Mouse (Mus musculus) liver (tissue): Measurements from ENCODE around the gene Mvb12a.

Experiments used
- DNase-seq: peaks from one replicate; pipeline ENCODE4 v3.0.0-alpha.2; 2020; ENCODE audit warnings: mixed read lengths

Gene Mvb12a

DNA sequence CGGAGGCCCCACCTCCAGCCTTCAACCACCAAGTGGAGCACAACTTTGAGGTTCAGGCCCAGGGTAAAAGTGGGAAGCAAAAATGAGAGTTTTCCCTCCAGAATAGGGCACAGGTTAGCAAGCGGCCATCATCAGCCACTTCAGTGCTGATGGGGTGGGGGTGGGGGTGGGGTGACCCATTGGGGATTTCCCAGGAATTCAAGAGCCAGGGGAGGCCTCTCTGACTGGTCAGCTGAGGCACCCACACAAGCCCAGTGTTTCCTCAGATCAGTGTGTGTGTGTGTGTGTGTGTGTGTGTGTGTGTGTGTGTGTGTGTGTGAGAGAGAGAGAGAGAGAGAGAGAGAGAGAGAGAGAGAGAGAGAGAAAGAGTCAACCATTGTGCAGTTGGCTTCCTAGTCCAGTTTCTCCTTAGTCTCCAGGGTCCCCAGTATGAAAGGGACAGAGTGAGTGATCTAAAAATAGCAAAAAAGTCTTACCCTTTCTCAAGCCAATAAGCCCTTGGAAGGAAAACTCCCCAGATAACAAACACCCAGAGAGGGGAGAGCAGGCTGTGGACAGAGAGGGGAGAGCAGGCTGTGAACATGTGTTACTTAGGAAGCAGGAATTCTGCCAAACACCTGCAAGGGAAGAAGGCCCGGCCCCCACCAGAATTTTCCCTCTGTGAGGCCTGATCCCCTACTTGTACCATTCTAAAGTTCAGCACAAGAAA is 15.4 kb upstream of the Mvb12a start:
- no peak for DNase-seq

DNA sequence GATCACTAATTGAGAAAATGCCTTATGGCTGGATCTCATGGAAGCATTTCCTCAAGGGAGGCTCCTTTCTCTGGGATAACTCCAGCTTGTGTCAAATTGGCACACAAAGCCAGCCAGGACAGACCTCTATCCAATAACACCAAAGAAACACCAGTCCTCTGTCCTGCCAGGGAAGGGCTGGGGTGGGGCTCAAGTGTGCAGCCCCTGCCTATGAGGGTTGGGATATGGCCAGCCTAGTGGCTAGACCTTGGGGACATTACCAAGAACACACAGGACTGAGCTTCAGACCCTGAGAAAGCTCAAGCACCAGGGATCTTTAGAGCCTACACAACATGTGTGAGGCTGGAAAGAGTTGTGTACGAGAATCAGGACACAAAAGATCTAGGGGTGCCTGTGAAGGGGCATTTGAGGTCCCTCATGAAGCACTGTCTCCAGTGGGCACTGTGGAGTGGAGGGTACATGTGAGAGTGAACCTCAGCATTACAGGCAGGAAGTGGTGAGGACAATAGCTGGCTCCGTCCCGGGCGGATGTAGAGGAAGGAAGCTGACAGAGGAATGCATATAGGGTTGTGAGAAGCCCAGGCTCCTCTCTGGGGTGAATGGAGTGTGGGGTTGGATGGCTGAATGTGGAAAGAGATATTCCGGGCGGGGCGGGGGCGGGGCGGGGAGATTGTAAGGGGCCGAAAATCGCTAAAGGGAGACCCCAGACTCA is 14.2 kb upstream of the Mvb12a start:
- DNase-seq = peak; percentile 30

DNA sequence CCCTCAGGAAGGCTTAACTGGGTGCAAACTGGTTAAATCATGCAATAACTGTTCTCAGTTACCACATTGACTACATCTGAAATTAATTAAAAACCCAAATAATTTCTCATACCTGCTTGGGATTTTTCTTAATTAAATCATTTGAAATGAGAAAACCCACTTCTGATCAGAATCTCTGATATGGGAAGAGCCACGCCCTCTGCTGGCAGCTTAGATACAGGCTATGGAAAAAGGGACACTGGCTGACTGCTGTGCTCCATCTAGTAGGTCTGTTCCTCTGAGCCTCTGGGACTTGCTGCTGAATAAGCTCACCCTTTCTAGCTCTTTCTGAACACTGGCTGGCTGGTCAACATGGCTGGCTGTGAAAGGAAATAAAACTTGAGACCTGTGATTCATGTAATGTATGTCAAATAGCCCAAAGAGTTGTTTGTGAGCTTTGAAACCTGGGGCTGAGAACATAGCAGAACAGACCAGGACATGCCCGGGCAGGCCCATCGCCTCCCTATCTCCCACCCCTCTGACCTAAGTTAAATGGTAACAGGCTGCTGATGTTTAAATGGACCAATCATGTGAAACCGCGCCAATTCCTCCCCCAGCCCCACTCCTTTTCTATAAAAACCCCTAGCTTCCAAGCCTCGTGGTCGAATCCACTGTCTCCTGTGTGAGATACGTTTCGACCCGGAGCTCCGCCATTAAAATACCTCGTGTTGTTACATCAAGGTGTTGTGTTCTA is 11.8 kb upstream of the Mvb12a start:
- peak; percentile 42 for DNase-seq

DNA sequence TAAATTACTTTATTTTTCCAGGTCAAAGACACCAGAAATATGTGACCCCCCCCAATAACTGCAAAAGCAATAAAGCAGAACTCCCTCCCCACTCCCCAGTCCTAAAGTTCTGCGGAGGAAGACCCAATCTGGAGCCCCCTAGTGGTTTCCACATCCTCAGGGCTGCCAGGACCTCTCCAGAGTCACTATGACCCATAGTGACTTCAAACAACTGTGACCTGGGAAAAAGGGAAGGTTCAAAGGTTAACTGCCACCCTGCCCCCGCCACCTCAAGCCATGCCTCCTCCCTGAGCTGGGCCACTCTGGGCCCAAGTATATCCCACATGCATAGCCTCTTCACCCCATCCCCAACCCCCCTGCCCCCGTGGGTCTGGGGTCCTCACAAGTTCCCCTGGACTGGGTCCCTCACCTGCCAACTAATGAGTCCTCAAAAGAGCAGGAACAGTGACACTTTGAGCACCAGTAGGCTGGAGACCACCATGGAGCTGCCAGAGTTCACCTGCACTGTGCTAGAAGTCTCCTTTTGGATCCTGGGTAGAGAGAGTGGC is 8.4 kb upstream of the Mvb12a start:
- DNase-seq = no peak

DNA sequence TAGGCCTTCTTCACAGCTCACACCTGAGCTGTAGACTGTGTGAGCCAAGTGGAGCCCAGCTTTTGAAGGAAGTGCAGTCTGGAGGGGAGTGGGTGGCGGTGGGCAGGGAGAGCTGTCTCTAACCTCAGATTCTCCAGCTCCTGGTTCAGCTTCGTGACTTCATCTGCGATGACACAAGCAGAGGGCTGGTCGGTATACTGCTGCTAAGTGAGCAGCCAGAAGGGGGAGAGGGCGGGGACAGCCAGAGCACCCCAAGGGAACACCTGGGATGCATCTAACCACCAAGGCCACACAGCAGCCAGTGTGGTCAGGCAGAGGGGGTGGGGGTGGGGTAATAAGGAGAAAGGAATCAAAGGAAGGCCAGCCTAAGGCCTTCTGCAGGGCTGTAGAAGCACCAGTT is 7.1 kb upstream of the Mvb12a start:
- DNase-seq = no peak

DNA sequence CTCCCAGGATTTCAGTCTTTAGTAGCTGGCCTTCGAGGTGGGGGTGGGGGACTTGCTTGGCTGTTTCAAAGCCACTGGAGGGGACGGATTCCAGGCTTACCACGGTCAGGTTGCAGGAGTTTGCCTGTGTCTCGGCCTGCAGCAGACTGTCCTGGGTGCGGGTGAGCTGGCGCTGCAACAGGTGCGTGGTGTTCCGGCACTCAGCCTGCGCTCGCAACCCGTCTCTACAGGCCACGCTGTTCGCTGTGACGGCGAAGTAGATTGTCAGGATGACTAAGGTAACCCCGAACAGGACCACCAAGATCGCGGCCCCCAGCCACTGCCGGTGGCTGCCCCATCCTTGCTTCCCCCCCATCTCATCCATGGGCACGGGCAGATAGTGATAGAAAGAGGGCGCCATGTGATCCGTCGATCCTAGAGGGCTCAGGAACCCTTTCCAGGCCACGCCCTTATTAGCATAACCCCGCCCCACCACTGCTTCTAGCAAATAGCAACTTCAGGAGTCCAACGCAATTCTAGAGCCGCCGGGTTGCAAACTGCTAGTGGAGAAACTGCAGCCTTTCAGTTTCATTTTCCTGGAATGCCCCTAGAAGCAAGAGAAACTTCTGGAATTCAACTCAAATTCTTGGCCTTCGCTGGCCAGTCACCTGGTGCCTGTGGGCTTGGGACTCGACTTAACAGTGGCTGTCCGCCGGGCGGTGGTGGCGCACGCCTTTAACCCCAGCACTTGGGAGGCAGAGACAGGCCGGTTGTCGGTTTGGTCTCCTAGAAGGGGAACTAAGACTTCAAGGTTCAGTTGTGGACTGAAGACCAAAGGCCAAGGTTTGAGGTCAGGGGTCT is 5.5 kb upstream of the Mvb12a start, which contains the start of gene Bst2:
Bst2 (minus strand) TSS at position 429 of the 840 bp plus-strand sequence.
- DNase-seq = peak; percentile 95

DNA sequence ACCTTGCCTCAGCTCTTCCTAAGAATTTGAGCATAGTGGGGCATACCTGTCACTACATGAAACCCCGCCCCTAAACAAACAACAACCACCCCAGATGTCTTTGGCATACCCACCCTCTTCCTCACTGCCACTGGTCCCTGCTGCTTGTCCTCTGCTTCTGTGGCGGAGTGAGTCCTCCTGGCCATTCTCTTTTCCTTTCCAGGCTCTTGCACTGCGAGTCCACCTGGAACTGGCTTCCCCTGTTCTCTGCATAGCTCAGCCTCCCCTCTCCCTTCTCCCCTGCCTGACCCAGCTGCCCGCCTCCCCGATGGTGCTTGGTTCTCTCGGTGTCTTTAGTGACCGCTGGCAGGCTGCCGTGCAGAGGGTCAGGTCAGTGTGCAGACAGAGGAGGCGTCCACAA is 1.0 kb downstream of the Mvb12a start:
- DNase-seq = no peak

DNA sequence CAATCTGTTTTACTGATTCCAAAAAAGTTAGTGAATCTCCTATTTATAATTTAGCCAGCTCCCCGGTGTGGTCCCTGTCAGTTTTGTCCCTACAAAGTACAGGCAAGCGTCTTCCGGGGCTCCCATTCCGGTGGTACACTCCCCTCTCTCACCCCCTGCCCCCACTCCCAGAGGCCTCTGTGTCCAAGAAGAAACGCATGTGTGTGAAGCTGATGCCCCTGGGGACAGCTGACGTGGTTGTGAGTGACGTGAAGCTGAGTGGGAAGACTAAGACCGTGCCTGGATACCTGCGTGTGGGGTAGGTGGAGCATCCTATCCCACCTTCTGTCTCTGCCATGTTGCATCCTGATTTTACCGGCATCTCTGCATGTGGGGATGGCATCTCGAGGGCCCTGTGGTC is 2.3 kb downstream of the Mvb12a start:
- DNase-seq = no peak

DNA sequence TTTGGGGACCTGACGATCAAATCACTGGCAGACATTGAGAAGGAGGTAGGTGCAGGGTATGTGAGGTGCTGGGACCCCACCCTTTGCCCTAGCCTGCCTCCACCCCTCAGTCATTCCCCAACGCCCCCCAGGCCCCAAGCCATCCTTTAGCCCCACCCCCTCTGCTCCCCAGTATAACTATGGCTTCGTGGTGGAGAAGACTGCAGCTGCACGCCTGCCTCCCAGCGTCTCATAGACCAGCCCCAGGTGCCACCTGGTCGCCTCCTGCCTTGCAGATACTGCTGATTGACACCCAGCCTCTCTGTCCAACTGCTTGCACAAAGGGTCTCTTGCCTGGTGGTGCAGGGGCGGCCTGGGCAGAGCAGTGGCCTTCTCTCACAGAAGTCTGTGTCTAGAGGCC is 4.9 kb downstream of the Mvb12a start:
- no peak for DNase-seq

DNA sequence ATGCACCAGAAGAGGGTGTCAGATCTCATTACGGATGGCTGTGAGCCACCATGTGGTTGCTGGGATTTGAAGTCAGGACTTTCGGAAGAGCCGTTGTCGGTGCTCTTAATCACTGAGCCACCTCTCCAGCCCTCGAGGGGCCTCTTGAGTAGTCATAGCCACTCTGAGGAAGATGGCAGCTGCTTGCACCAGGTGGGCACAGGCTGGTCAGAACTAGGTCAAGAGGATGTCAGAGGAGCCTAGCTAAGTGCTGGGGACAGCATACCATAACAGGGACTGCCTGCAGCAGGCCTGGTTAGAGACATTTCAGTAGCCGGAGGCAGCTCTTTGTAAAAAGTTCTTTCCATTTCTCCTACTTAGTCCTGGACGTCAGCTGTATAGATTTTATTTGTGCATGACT is 8.0 kb downstream of the Mvb12a start:
- no peak for DNase-seq

DNA sequence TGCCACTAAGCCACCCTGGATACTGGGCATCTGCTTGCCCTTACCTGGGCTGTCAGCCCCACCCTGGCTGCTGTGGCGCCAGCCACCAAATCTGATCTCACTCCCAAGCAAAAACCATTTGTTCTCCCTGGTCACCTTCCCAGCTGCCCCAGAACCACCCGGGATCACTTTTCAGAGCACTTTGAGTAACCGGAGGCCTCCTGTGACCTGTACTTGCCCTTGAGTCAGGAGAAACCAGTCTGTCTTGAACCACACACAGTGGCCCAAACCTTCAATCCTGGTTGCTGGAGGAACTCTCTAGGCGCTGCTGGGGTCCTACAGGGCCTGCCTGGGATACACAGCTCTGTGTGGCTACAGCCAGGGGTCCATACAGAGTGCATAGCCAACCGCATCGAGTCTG is 10.0 kb downstream of the Mvb12a start:
- no peak for DNase-seq

DNA sequence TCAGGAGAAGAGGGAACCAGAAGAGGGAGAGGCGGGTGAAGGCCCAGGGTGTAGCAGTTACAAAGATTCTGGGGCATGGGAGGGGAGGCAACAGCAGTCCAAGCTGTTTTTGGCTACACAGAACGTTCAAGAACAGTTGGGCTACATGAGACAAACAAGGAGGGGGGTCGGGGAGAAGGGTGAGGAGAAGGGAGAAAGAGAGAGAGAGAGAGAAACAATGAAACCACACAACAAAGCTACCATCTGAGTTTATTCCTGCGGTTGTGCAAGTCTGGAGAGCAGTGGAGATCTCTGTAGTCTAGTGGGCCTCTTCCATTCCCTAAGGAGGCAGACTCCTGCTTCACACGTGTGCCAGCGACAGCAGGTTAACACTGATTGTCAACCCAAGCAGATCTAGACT is 11.3 kb downstream of the Mvb12a start:
- no peak for DNase-seq

DNA sequence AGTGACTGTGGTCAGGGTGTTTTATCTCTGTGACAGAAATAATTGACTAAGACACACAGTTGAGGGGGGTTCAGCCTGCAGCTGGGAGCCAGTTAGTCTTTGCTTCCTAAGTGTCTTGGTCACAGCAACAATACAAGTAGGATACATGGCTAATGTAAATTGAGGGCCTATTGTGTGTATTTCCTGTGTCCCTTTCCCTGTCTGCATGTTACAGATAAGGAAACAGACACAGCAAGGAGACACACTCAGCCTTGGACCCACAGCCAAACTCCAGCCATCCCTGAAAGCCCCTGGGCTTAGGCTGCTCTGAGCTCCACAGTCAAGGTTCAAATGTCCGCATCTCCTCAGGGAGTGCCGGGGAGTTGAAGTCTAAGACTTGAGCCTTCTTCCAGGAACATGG is 11.9 kb downstream of the Mvb12a start:
- DNase-seq = no peak

DNA sequence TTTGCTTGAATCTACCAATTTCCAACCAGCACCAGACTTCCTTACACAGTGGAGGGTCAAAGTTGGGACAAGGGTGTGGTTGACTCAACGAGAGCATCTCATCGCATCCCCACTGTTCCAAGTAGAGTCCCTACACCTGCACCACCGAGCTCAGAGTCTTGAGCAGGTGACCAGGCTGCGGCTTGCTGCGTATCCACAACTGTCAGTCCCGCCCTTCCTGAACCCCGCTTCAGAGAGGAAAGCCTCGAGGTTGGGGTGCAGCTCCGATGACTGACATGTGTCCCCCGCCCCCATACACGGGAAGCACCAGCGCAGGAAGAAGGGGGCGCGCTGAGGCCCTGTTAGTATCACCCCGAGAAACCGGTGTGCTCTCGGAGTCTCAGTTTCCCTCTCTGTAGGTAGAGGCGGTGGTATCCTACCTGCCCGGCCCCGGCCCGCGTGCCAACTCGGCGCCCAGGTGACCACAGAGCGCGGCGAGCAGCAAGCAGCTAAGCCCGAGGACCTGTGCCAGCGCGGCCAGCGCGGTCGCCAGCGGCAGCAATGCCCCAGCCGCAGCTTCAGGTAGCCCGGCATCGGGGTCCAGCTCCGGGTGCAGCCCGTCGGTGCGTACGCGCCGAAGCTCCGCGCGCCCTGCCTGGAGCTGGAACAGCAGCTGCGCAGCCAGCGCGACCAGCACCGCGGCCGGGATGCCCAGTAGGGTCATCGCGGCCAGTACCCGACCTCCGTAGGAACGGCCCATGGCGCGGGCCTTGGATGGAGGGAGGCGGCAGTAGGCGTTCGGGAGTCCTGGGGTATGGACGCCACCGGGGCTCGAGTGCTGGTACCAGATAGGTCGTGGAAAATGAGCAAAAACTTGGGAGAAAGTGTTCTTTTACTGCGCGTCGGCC is 15.6 kb downstream of the Mvb12a start, which contains the start of gene Tmem221:
Tmem221 (minus strand) TSS at position 801 of the 887 bp plus-strand sequence.
- no peak for DNase-seq

DNA sequence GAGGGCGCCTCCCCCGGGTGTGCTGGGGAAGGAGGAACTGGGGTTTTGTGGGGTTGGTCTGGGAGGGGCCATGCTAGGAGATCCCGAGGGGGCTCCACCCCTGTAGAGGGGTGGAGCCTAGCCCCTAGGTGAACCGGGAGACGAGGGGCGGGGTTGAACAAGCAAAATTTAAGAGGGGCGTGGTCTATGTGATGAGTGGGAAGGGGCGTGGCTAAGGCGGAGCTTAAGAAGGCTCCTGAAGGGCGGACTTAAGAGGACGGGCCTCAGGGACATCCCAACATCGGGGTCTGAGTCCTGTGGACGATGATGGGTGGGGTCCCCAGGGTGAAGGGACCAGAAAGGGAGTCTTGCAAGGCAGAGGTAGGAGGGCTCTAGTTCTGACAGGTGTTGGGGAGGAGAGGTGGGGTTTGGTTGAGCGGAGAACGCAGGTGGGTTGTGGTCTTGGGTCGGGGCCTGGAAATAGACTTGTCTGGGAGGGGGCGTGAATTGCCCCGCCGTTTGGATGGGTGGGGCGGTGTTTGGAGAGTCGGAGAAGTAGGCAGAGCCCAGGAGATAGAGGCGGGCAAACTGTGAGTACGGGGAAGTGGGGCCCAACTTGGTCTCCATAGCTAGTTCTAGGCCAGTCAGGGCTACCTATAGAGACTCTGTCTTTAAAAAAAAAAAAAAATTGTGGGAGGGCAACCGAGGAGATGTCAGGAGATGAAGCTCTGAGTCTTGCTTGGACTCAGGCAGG is 16.4 kb downstream of the Mvb12a start:
- peak; percentile 93 for DNase-seq

DNA sequence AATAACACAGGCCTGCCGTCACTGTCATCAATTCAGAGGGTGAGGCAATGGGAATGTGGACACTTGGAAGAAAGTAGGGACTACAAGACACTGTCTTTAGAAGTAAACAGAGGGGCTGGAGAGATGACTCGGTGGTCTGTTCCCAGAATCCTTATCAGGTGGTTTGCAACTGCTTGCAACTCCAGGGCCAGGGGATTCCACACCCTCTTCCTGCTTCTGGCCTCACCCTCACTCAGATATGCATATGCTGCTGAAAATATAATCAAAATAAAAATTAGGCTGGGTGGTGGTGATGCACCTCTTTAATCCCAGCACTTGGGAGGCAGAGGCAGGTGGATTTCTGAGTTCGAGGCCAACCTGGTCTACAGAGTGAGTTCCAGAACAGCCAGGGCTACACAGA is 17.3 kb downstream of the Mvb12a start:
- peak; percentile 47 for DNase-seq

DNA sequence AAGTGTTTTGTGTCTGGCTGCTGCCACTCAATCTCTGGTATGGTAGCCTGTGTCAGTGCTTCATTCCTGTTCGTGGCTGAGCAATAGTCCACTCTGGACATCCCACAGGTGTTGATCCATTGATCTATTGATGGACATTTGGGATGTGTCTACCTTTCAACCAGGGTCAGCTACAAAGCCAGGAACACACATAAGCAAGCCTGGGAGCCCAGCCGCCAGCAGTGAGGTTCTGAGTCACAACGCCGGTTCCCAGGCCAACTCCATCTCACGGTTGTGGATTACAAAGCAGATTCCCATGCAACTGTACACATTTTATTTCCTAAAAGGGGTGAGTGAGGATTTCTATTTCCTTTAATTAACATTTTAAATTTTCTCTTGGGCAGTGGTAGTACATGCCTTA is 18.0 kb downstream of the Mvb12a start:
- DNase-seq = no peak

DNA sequence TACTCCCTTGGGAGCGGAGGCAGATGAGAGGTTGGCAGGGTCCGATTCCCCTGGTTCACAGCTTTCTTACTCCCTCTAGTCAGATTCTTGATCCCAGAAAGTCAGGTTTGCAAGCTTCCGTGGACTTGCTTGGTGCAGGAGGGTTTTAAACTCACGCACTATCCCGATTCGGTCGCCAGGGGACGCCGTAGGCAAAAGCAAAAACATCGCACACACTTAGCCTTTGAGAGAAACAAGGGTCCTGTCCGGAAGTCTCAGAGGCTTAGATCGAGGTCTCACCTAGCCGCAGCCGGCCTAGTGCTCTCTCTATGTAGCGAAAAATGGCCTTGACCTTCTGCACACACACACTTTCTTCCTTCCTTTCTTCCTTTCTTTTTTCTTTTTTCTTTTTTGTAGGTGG is 18.7 kb downstream of the Mvb12a start:
- peak; percentile 75 for DNase-seq

DNA sequence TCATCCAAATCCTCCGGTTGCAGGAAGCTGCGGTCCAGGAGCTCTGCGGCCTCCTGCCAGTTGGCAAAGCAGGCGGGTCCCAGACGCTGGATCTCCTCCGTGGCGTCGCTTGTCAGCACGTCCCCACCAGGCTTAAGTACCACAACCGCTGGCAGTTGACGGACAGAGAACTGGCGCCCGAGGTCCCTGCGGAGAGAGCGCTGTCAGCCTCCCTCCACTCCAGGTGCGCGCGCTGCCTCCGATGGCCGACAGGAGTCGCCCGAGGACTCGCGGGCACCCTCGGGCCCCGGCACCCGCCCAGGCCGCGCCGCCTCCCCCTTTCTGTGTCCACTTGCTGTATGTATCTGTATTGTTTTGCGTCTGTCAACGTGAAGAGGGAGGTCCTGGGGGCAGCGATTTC is 20.0 kb downstream of the Mvb12a start:
- peak; percentile 79 for DNase-seq

DNA sequence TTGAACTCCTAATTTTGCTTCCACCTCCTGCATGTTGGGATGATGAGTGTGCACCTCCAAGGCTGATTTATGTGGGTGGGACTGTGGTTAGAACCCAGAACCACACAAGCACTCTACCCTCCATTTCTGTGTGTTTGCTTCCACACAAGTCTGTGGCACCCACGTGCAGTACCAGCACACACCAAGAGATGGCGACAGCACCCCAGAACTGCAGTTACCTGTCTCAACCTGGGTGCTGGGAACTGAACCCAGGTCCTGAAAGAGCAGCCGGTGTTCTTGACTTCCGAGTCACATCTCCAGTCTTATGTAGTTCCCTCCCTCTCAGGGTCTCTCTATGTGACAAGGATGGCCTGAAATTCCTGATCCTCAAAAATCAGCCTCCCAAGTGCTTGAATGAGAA is 21.3 kb downstream of the Mvb12a start:
- DNase-seq = no peak

DNA sequence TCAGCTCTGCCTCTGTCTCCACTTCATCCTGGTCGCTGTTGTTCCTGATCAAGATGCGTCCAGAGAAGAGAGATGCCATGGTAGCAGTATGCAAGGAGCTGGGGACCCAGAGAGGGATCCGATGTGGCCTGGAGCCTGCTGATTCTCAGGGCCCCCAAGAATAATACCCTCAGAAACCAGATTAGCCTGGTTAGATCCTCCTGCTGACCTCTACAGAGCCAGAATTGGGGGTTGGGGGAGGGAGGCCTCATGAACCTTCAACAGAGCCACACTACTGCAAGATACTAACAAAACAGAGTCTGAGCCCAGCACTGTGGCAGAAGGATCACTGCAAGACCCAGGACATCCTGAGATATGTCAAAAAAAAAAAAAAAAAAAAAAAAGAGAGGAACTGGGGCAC is 23.8 kb downstream of the Mvb12a start, which contains the start of gene Nxnl1:
Nxnl1 (minus strand) TSS at position 101 of the 400 bp plus-strand sequence.
- no peak for DNase-seq
